Mouse (Mus musculus): ENCODE data around the gene Thrb.
A peak's percentile ranks its signal among the peaks of the same experiment; 100 is the strongest.

The Thrb gene

GRCm38 (mm10) chr14:17875946-17876345, 215.9 kb downstream of the Thrb start:
- no peak for DNase-seq (ENCODE audit: low read depth)

DNA sequence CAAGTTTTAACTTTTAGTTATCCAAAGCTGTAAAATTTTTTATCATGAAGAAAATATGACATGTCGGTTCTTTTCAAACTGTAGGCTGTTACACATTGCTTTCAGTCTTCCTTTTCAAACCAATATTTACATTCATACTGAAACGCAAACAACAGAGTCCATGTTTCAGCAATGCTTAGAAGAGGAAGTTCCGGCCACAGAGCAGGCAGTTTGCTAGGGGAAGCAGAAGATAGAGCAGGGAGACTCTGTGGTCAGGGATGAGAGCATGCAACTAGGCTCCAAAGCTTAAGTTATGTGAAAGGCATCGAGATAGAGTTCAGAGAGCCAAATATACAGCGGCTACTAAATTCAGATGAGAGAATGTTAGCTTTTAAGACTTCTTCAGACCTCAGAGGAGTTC, 219.4 kb downstream of the Thrb start:
- no peak for DNase-seq (ENCODE audit: low read depth)

GRCm38 (mm10) chr14:17884884-17885283, 224.8 kb downstream of the Thrb start:
- no peak for DNase-seq (ENCODE audit: low read depth)

- no peak for DNase-seq (ENCODE audit: low read depth)
Observed at GRCm38 (mm10) chr14:17885320-17885719, 225.3 kb downstream of the Thrb start.

DNA sequence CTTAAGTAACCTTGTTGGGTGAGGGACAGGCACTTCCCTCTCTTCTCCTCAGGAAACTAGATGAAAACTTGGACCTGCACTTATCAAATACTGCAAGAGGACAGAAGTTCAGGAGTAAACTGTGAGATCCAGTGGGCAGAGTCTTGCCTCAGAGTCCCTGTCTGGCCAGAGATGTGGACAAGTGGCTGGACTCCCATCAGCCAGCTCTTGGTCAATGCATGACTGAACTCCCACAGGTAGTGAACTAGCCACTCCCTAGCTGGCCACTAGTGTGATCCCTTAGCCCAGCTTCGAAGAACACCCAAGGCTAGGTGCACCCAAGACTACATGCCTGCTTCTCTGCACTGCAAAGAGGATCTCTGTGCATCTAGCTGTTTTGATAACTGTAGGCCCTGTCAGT, 234.7 kb downstream of the Thrb start:
- DNase-seq (ENCODE audit: low read depth) = no peak

GRCm38 (mm10) chr14:17899733-17900413, 239.8 kb downstream of the Thrb start:
- DNase-seq (ENCODE audit: low read depth) = no peak

GRCm38 (mm10) chr14:17900414-17900795, 240.3 kb downstream of the Thrb start:
- DNase-seq (ENCODE audit: low read depth) = no peak

DNA sequence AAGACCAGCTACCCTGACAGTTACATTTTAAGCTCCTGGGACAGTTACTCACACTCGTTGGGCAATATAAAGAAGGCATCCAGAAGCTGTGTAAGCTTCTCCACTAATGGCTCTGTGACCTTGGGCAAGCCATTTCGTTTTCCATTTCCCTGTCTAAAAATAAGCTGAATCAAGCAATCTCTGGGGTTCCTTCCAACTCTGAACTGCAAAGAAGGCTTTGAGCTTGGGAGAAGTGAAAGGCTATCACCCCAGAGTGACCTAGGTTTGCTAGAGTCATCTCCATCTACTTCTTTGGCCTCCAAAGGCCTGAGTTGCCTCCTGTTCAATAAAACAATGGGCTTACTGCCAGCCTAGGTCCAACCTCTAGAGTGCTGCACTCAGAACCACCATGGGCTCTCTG, 242.4 kb downstream of the Thrb start:
- no peak for DNase-seq (ENCODE audit: low read depth)

- no peak for DNase-seq (ENCODE audit: low read depth)
Observed at GRCm38 (mm10) chr14:17903121-17903520, 243.1 kb downstream of the Thrb start.

DNA sequence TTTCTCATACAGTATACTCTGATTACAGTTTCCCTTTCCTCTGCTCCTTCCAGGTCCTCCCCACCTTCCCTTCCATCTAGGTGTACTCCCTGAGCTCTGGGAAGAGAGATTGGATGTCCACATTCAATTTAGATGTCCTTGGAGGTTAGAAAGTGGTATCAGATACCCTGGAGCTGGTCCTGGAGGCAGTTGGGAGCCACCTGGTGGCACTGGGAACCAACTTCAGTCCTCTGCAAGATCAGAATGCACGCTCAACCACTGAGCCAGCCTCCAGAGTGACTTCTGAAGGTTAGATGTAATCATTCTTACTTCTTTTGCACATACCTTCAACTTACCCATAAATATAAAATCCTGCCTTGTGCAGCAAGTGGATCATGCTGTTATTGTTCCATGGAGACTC, 244.5 kb downstream of the Thrb start:
- no peak for DNase-seq (ENCODE audit: low read depth)

- DNase-seq (ENCODE audit: low read depth) = no peak
Observed at GRCm38 (mm10) chr14:17905627-17906026, 245.6 kb downstream of the Thrb start.

GRCm38 (mm10) chr14:17906931-17907330, 246.9 kb downstream of the Thrb start:
- no peak for DNase-seq (ENCODE audit: low read depth)

GRCm38 (mm10) chr14:17911157-17911556, 251.1 kb downstream of the Thrb start:
- no peak for DNase-seq (ENCODE audit: low read depth)

DNA sequence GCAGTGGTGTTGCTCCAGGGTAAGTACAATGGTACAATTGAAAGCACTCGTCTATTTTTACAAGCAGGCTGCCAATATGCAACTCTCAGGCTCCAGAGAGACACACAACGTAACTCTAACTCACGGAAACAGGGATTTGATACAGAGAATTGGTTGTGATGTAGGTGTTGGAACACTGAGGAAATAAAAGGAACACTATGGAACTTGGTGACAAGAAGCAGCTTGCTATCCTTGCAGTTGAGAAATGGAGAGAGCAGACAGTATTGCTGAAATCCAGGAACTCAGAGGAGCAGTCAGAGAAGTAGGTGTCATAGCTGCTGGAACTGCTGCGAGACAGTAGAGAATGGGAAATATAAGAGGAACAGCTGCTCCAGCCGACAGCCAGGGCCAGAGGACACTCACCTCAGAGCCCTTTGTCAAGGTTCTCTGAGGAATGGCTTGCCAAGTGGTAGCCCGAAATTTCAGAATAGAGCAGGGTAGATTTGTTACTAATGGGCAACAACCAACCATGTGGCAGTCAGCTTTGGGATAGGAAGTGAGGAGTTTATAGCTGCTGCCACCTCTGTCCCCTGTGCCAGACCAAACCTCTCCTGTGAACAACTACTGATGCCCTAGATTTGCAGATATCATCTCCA, 252.6 kb downstream of the Thrb start:
- DNase-seq (ENCODE audit: low read depth) = no peak

DNA sequence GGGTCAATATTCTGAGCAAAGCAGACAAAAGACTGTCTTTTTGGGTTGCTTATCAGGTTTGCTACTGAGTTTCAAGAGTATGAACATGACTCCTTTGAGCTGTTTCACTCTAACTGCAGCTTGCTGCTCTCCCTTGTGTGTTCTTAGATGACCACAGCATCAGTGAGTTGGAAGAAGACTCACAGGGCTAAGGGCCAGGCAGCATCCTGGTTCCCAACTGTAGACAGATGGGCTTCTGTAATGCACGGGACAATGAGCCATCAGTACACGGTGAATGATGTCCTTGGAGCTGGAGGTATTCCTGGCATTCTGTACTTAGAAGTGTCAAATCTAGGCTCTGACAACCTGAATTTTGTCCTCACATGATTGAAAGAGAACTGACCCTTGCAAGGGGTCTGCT, 255.5 kb downstream of the Thrb start:
- no peak for DNase-seq (ENCODE audit: low read depth)

GRCm38 (mm10) chr14:17916651-17917050, 256.6 kb downstream of the Thrb start:
- DNase-seq (ENCODE audit: low read depth) = no peak

GRCm38 (mm10) chr14:17917124-17917763, 257.2 kb downstream of the Thrb start:
- DNase-seq (ENCODE audit: low read depth) = no peak

GRCm38 (mm10) chr14:17917899-17918298, 257.8 kb downstream of the Thrb start:
- DNase-seq (ENCODE audit: low read depth) = no peak

- peak; percentile 14 for DNase-seq (ENCODE audit: low read depth)
Observed at GRCm38 (mm10) chr14:17922807-17923704, 263.0 kb downstream of the Thrb start.

GRCm38 (mm10) chr14:17927469-17927868, 267.4 kb downstream of the Thrb start:
- no peak for DNase-seq (ENCODE audit: low read depth)

- peak; percentile 20 for DNase-seq (ENCODE audit: low read depth)
Observed at GRCm38 (mm10) chr14:17929585-17929984, 269.5 kb downstream of the Thrb start.

DNA sequence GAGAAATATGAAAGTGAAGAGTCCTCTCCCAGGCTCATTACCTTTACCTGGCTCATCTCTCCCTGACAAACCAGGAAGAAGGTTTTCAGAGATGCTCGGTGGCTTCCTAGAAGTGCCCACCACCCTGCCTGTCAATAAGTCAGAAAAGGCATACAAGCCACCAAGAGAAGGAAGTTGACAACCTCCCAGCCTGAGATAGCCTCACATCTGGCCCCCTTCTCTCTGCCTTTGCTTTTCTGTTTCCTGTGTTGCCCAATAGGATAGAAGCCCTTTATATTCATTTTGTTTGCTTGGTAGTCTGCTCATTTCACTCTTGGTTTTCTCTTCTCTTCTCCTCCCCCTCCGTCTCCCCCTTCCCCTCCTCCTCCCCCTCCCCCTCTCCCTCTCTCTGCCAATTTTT, 273.4 kb downstream of the Thrb start:
- no peak for DNase-seq (ENCODE audit: low read depth)
